Comparison of ENCODE assay signal across 25 mouse cellular contexts in genomic region chr12:118156986-118157385, GRCm38 (mm10). TPM values are rescaled to one million over a fixed set of nuclear protein-coding genes. Genes with fewer than 3 reads are reported as not detected.
"Had no signal": no experiment of that assay in that cellular context is flagged by ENCODE, and none has a peak within 500 bp of the region (broad histone marks: within the 10 kb centered on the region; RNA-seq: fewer than 3 reads in every experiment).

No protein-coding gene starts in this region.

- H3K36me3 ChIP-seq: heart, embryonic 13.5 days; heart, embryonic 15.5 days; hindbrain, embryonic 13.5 days; hindbrain, embryonic 15.5 days; kidney, embryonic 15.5 days; limb, embryonic 13.5 days; limb, embryonic 15.5 days; liver, embryonic 12.5 days had no signal

- H3K27ac ChIP-seq: heart, adult 2 months; heart, embryonic 13.5 days; heart, embryonic 15.5 days; hindbrain, embryonic 13.5 days; hindbrain, embryonic 15.5 days; hindbrain, postnatal 0 days; kidney, embryonic 15.5 days; limb, embryonic 13.5 days; limb, embryonic 15.5 days; liver, embryonic 12.5 days; liver, embryonic 14.5 days had no signal

- DNase-seq: forebrain, postnatal 0 days; gastrocnemius, postnatal 14 days; gastrocnemius, postnatal 36 days; heart, adult 11 months; heart, adult 2 months; heart, postnatal 14 days; heart, postnatal 36 days; kidney, adult 11 months; kidney, postnatal 10 days; layer of hippocampus, adult 9-11 months; layer of hippocampus, postnatal 36 days; left cerebral cortex, postnatal 4 days had no signal

- H3K9ac ChIP-seq: forebrain, postnatal 0 days; heart, embryonic 13.5 days; heart, embryonic 15.5 days; hindbrain, embryonic 13.5 days; hindbrain, embryonic 15.5 days; kidney, embryonic 15.5 days; limb, embryonic 13.5 days; limb, embryonic 15.5 days; liver, embryonic 12.5 days; liver, embryonic 14.5 days had no signal

- ATAC-seq: hindbrain, postnatal 0 days; intestine, embryonic 16.5 days; liver, embryonic 12.5 days had no signal

- H3K4me3 ChIP-seq: heart, adult 2 months; heart, embryonic 13.5 days; heart, embryonic 15.5 days; hindbrain, embryonic 13.5 days; hindbrain, embryonic 15.5 days; kidney, embryonic 15.5 days; limb, embryonic 13.5 days; limb, embryonic 15.5 days; liver, embryonic 12.5 days had no signal

- H3K4me1 ChIP-seq: heart, embryonic 13.5 days; heart, embryonic 15.5 days; hindbrain, embryonic 13.5 days; kidney, embryonic 15.5 days; limb, embryonic 13.5 days; limb, embryonic 15.5 days; liver, embryonic 12.5 days had no signal

- H3K9me3 ChIP-seq: heart, embryonic 13.5 days; heart, embryonic 15.5 days; hindbrain, embryonic 13.5 days; hindbrain, embryonic 15.5 days; kidney, embryonic 15.5 days; limb, embryonic 13.5 days; limb, embryonic 15.5 days; liver, embryonic 12.5 days had no signal

- H3K4me2 ChIP-seq: heart, embryonic 11.5 days; heart, embryonic 13.5 days; heart, embryonic 15.5 days; hindbrain, embryonic 13.5 days; hindbrain, embryonic 15.5 days; kidney, embryonic 15.5 days; limb, embryonic 13.5 days; limb, embryonic 15.5 days; liver, embryonic 12.5 days had no signal

- H3K27me3 ChIP-seq: heart, embryonic 13.5 days; heart, embryonic 15.5 days; hindbrain, embryonic 13.5 days; hindbrain, embryonic 15.5 days; kidney, embryonic 15.5 days; limb, embryonic 13.5 days; limb, embryonic 15.5 days; liver, embryonic 12.5 days had no signal

RNA-seq across cellular contexts. Expression of gene Dnah11, which starts 41.9 kb away (rescaled TPM):
- polyA plus RNA-seq: heart, embryonic 13.5 days; heart, postnatal 0 days had no signal
